Comparison of ENCODE assay signal across 23 mouse cellular contexts in the genomic region with DNA sequence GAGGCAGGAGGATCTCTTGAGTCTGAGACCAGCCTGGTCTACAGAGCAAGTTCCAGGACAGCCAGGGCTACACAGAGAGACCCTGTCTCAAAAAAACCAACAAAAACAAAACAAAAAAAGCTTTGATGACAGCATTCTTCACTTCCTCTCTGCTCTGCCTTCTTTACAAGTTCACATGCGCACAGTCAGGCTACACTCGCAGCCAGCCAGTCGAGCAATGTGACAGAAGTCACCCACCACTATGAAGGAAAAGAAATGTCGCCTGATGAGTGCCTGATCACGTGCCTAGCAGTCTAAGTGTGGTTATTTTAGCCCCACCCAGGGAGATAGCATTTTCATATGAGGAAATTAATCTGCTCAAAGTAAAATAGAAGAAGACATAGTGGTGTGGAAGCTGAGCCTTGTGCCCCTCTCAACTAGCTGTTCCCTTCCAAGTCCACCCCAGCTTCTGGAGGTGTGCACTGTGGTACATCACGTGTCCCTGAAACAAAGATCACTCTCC. TPM values are rescaled to one million over a fixed set of nuclear protein-coding genes. Genes with fewer than 3 reads are reported as not detected.
DNase-seq lines count a peak whose midpoint lies in the region; ATAC-seq and TF ChIP-seq lines count a peak whose summit lies in the region.
"Had no signal": no experiment of that assay in that cellular context is flagged by ENCODE, and none has a peak within 500 bp of the region (broad histone marks: within the 10 kb centered on the region; RNA-seq: fewer than 3 reads in every experiment).

No protein-coding gene starts in this region.

- H3K4me3 ChIP-seq in embryonic facial prominence, embryonic 12.5 days, result no peak overlapping the region
- no peak overlapping the region for H3K4me3 ChIP-seq in embryonic facial prominence, embryonic 10.5 days
- H3K4me3 ChIP-seq in liver, embryonic 12.5 days, result no peak overlapping the region
- no peak overlapping the region for H3K4me3 ChIP-seq in liver, embryonic 11.5 days (ENCODE audit: low read depth, low read length)
- no peak overlapping the region for H3K4me3 ChIP-seq in intestine, embryonic 16.5 days (ENCODE audit: low read length)
- H3K4me3 ChIP-seq in stomach, postnatal 0 days (ENCODE audit: low read depth, low read length), result no peak overlapping the region
- H3K4me3 ChIP-seq: heart, embryonic 13.5 days; limb, embryonic 12.5 days; midbrain, embryonic 15.5 days had no signal

- H3K27me3 ChIP-seq in embryonic facial prominence, embryonic 12.5 days, result no peaks in the 10 kb centered on the region
- no peaks in the 10 kb centered on the region for H3K27me3 ChIP-seq in embryonic facial prominence, embryonic 10.5 days (replicated peaks; ENCODE audit: low read depth, poor library complexity, severe bottlenecking)
- H3K27me3 ChIP-seq in liver, embryonic 12.5 days (replicated peaks), result no peaks in the 10 kb centered on the region
- no peaks in the 10 kb centered on the region for H3K27me3 ChIP-seq in liver, embryonic 11.5 days (replicated peaks; ENCODE audit: control insufficient read depth, insufficient read depth, low read length)
- no peaks in the 10 kb centered on the region for H3K27me3 ChIP-seq in intestine, embryonic 16.5 days (replicated peaks; ENCODE audit: control insufficient read depth, insufficient read depth, low read length)
- no peaks in the 10 kb centered on the region for H3K27me3 ChIP-seq in stomach, postnatal 0 days (ENCODE audit: control insufficient read depth, insufficient read depth, low read length)
- H3K27me3 ChIP-seq: heart, embryonic 13.5 days; limb, embryonic 12.5 days; midbrain, embryonic 15.5 days; Patski had no signal

- no peak for TF ChIP-seq EP300 in stomach, postnatal 0 days (optimal IDR thresholded peaks at IDR 0.05)

- no peak for DNase-seq in embryonic facial prominence, embryonic 10.5 days (ENCODE audit: low spot score)
- no peak for DNase-seq in liver, embryonic 11.5 days (ENCODE audit: low spot score)
- DNase-seq in stomach, postnatal 0 days (ENCODE audit: low spot score), result no peak
- DNase-seq: adrenal gland, postnatal 14 days; cerebellum, adult 18-20 months; heart, postnatal 36 days; kidney, postnatal 10 days; liver, postnatal 0 days; thymus, postnatal 14 days had no signal

- WGBS in embryonic facial prominence, embryonic 12.5 days, result 78% methylated on average over 6 of the region's 6 CpGs
- 88% methylated on average over 6 of the region's 6 CpGs for WGBS in embryonic facial prominence, embryonic 10.5 days
- 67% methylated on average over 6 of the region's 6 CpGs for WGBS in liver, embryonic 12.5 days (ENCODE audit: insufficient replicate concordance)
- WGBS in liver, embryonic 11.5 days, result 77% methylated on average over 6 of the region's 6 CpGs
- WGBS in intestine, embryonic 16.5 days, result 66% methylated on average over 6 of the region's 6 CpGs
- WGBS in stomach, postnatal 0 days, result 60% methylated on average over 6 of the region's 6 CpGs

- TF ChIP-seq CTCF in stomach, postnatal 0 days (IDR thresholded peaks at IDR 0.05; ENCODE audit: low read depth), result no peak

- H3K4me1 ChIP-seq in embryonic facial prominence, embryonic 12.5 days, result peaks cover 10% of the 10 kb centered on the region; the same call in 1 of the 2 replicates
- peaks cover 12% of the 10 kb centered on the region for H3K4me1 ChIP-seq in embryonic facial prominence, embryonic 10.5 days
- peaks cover 21% of the 10 kb centered on the region for H3K4me1 ChIP-seq in liver, embryonic 12.5 days
- no peaks in the 10 kb centered on the region for H3K4me1 ChIP-seq in liver, embryonic 11.5 days (replicated peaks; ENCODE audit: control insufficient read depth, insufficient read depth, low read length)
- peaks cover 18% of the 10 kb centered on the region for H3K4me1 ChIP-seq in intestine, embryonic 16.5 days (ENCODE audit: control insufficient read depth, insufficient read depth, low read length)
- H3K4me1 ChIP-seq in stomach, postnatal 0 days (replicated peaks; ENCODE audit: control insufficient read depth, insufficient read depth), result no peaks in the 10 kb centered on the region
- H3K4me1 ChIP-seq: midbrain, embryonic 15.5 days had no signal

- H3K9me3 ChIP-seq in embryonic facial prominence, embryonic 12.5 days, result no peaks in the 10 kb centered on the region
- no peaks in the 10 kb centered on the region for H3K9me3 ChIP-seq in embryonic facial prominence, embryonic 10.5 days
- H3K9me3 ChIP-seq in liver, embryonic 12.5 days (replicated peaks), result no peaks in the 10 kb centered on the region
- no peaks in the 10 kb centered on the region for H3K9me3 ChIP-seq in liver, embryonic 11.5 days (ENCODE audit: control insufficient read depth, low read length)
- no peaks in the 10 kb centered on the region for H3K9me3 ChIP-seq in intestine, embryonic 16.5 days (ENCODE audit: control insufficient read depth, low read length)
- no peaks in the 10 kb centered on the region for H3K9me3 ChIP-seq in stomach, postnatal 0 days (ENCODE audit: control insufficient read depth, low read length)
- H3K9me3 ChIP-seq: heart, embryonic 13.5 days; limb, embryonic 12.5 days; midbrain, embryonic 15.5 days had no signal

- no peaks in the 10 kb centered on the region for H3K36me3 ChIP-seq in embryonic facial prominence, embryonic 12.5 days
- no peaks in the 10 kb centered on the region for H3K36me3 ChIP-seq in embryonic facial prominence, embryonic 10.5 days (replicated peaks)
- 0 out of 2 replicates have a peak, but pooled peaks cover 3% of the 10 kb centered on the region for H3K36me3 ChIP-seq in liver, embryonic 12.5 days
- no peaks in the 10 kb centered on the region for H3K36me3 ChIP-seq in liver, embryonic 11.5 days (ENCODE audit: control insufficient read depth, insufficient read depth, low read length)
- no peaks in the 10 kb centered on the region for H3K36me3 ChIP-seq in intestine, embryonic 16.5 days (ENCODE audit: control insufficient read depth, insufficient read depth, low read length)
- H3K36me3 ChIP-seq in stomach, postnatal 0 days (ENCODE audit: control insufficient read depth, insufficient read depth, low read length), result no peaks in the 10 kb centered on the region
- H3K36me3 ChIP-seq: heart, embryonic 13.5 days; limb, embryonic 12.5 days; midbrain, embryonic 15.5 days had no signal

- H3K27ac ChIP-seq in embryonic facial prominence, embryonic 12.5 days, result 0 out of 2 replicates have a peak overlapping the region, but pooled peaks have one; percentile 6
- H3K27ac ChIP-seq in embryonic facial prominence, embryonic 10.5 days (replicated peaks), result no peak overlapping the region
- no peak overlapping the region for H3K27ac ChIP-seq in liver, embryonic 12.5 days
- no peak overlapping the region for H3K27ac ChIP-seq in liver, embryonic 11.5 days (ENCODE audit: low read depth, low read length)
- peak overlapping the region; percentile 92 for H3K27ac ChIP-seq in intestine, embryonic 16.5 days (ENCODE audit: low read length)
- peak overlapping the region; percentile 64 for H3K27ac ChIP-seq in stomach, postnatal 0 days (replicated peaks)
- H3K27ac ChIP-seq: heart, embryonic 13.5 days; midbrain, embryonic 15.5 days had no signal

- no peak overlapping the region for H3K4me2 ChIP-seq in embryonic facial prominence, embryonic 12.5 days (replicated peaks)
- H3K4me2 ChIP-seq in liver, embryonic 12.5 days, result no peak overlapping the region
- no peak overlapping the region for H3K4me2 ChIP-seq in liver, embryonic 11.5 days
- H3K4me2 ChIP-seq in intestine, embryonic 16.5 days (ENCODE audit: low read depth, low read length), result peak overlapping the region; percentile 16; the same call in 1 of the 2 replicates
- H3K4me2 ChIP-seq in stomach, postnatal 0 days (replicated peaks; ENCODE audit: low read depth), result no peak overlapping the region
- H3K4me2 ChIP-seq: heart, embryonic 13.5 days; limb, embryonic 12.5 days; midbrain, embryonic 15.5 days had no signal

- no peak overlapping the region for H3K9ac ChIP-seq in embryonic facial prominence, embryonic 12.5 days
- no peak overlapping the region for H3K9ac ChIP-seq in liver, embryonic 12.5 days
- no peak overlapping the region for H3K9ac ChIP-seq in liver, embryonic 11.5 days (ENCODE audit: low read depth, low read length)
- no peak overlapping the region for H3K9ac ChIP-seq in intestine, embryonic 16.5 days (ENCODE audit: low read depth, low read length)
- no peak overlapping the region for H3K9ac ChIP-seq in stomach, postnatal 0 days (ENCODE audit: low read length)
- H3K9ac ChIP-seq: heart, embryonic 13.5 days; limb, embryonic 12.5 days; liver, postnatal 0 days; midbrain, embryonic 15.5 days had no signal

- ATAC-seq in embryonic facial prominence, embryonic 12.5 days (ENCODE audit: insufficient number of reproducible peaks, insufficient read depth, low FRiP score, low TSS enrichment), result no peak
- ATAC-seq in liver, embryonic 12.5 days, result 0 out of 2 replicates have a peak, but pooled peaks have one; percentile 27
- no peak for ATAC-seq in liver, embryonic 11.5 days (replicated peaks; ENCODE audit: low FRiP score)
- peak; percentile 21 for ATAC-seq in intestine, embryonic 16.5 days
- ATAC-seq in stomach, postnatal 0 days (ENCODE audit: low FRiP score, low TSS enrichment), result peak; percentile 36; the same call in 1 of the 2 replicates
- ATAC-seq in megakaryocyte-erythroid progenitor cell, adult 5-6 weeks (replicated peaks; ENCODE audit: low FRiP score, low TSS enrichment, poor library complexity, severe bottlenecking), result no peak
- ATAC-seq in erythroid progenitor cell, adult 5-6 weeks (replicated peaks; ENCODE audit: low FRiP score, poor library complexity, severe bottlenecking), result no peak
- ATAC-seq: activated CD4-positive, CD25-positive, alpha-beta regulatory T cell, adult 4 months; forebrain, embryonic 14.5 days; hindbrain, postnatal 0 days; liver, postnatal 0 days; midbrain, embryonic 15.5 days had no signal

RNA-seq across cellular contexts. Expression of a gene that starts 25.3 kb away (rescaled TPM):
- polyA plus RNA-seq in embryonic facial prominence, embryonic 12.5 days (2016; fragmentation: Nextera tagmentation; extraction: Ambion mirVana), result 85.4 and 86.9 TPM in 2 replicates
- 83.6 and 93.1 TPM in 2 replicates for polyA plus RNA-seq in embryonic facial prominence, embryonic 10.5 days (2016; fragmentation: Nextera tagmentation; extraction: Ambion mirVana)
- 46.6 and 52.2 TPM in 2 replicates for polyA plus RNA-seq in liver, embryonic 12.5 days (2016; fragmentation: Nextera tagmentation; extraction: Ambion mirVana)
- polyA plus RNA-seq in liver, embryonic 11.5 days (2014; fragmentation: Nextera tagmentation; extraction: Ambion mirVana), result 83.2 and 86.6 TPM in 2 replicates
- polyA plus RNA-seq in intestine, embryonic 16.5 days (2015; fragmentation: Nextera tagmentation; extraction: Ambion mirVana), result 70.9 and 84.0 TPM in 2 replicates
- polyA plus RNA-seq in stomach, postnatal 0 days (2015; fragmentation: Nextera tagmentation; extraction: Ambion mirVana), result 25.3 and 25.7 TPM in 2 replicates
- total RNA-seq in megakaryocyte-erythroid progenitor cell, adult 5-6 weeks (2014; fragmentation: Nextera tagmentation), result 56.9 and 85.2 TPM in 2 replicates
- 89.8 and 98.7 TPM in 2 replicates for total RNA-seq in megakaryocyte-erythroid progenitor cell, adult 5-6 weeks (2017)
- 13.4 and 25.9 TPM in 2 replicates for total RNA-seq in erythroid progenitor cell, adult 5-6 weeks (2015; ENCODE audit: low replicate concordance)
- 13.9 and 15.7 TPM in 2 replicates for total RNA-seq in erythroid progenitor cell, adult 5-6 weeks (2017; ENCODE audit: low replicate concordance)

RNA-seq across cellular contexts. Expression of a gene that starts 34.8 kb away (rescaled TPM):
- 5.8 and 7.5 TPM in 2 replicates for polyA plus RNA-seq in embryonic facial prominence, embryonic 12.5 days (2016; fragmentation: Nextera tagmentation; extraction: Ambion mirVana)
- 6.2 and 6.5 TPM in 2 replicates for polyA plus RNA-seq in embryonic facial prominence, embryonic 10.5 days (2016; fragmentation: Nextera tagmentation; extraction: Ambion mirVana)
- 6.7 and 6.9 TPM in 2 replicates for polyA plus RNA-seq in liver, embryonic 12.5 days (2016; fragmentation: Nextera tagmentation; extraction: Ambion mirVana)
- polyA plus RNA-seq in liver, embryonic 11.5 days (2014; fragmentation: Nextera tagmentation; extraction: Ambion mirVana), result 8.5 and 9.4 TPM in 2 replicates
- 96.4 and 96.9 TPM in 2 replicates for polyA plus RNA-seq in intestine, embryonic 16.5 days (2015; fragmentation: Nextera tagmentation; extraction: Ambion mirVana)
- 65.7 and 66.0 TPM in 2 replicates for polyA plus RNA-seq in stomach, postnatal 0 days (2015; fragmentation: Nextera tagmentation; extraction: Ambion mirVana)
- not detected in 2 replicates for total RNA-seq in megakaryocyte-erythroid progenitor cell, adult 5-6 weeks (2014; fragmentation: Nextera tagmentation)
- not detected in 2 replicates for total RNA-seq in megakaryocyte-erythroid progenitor cell, adult 5-6 weeks (2017)
- not detected in 2 replicates for total RNA-seq in erythroid progenitor cell, adult 5-6 weeks (2015; ENCODE audit: low replicate concordance)
- total RNA-seq in erythroid progenitor cell, adult 5-6 weeks (2017; ENCODE audit: low replicate concordance), result not detected in 2 replicates
- total RNA-seq: common myeloid progenitor, adult 5-6 weeks; megakaryocyte, adult 5-6 weeks had no signal

Comparison
In these comparisons a context has a peak if more than half of its experiments do, and no peak if none do; other contexts are left out.
1. ATAC-seq: peak in liver, embryonic 12.5 days (single experiment), intestine, embryonic 16.5 days (single experiment) and stomach, postnatal 0 days (single experiment); none in embryonic facial prominence, embryonic 12.5 days (single experiment), liver, embryonic 11.5 days (single experiment), megakaryocyte-erythroid progenitor cell, adult 5-6 weeks (single experiment) and erythroid progenitor cell, adult 5-6 weeks (single experiment).
2. H3K27ac ChIP-seq: peak in embryonic facial prominence, embryonic 12.5 days (single experiment), intestine, embryonic 16.5 days (single experiment) and stomach, postnatal 0 days (single experiment); none in embryonic facial prominence, embryonic 10.5 days (single experiment), liver, embryonic 12.5 days (single experiment) and liver, embryonic 11.5 days (single experiment).